Mouse (Mus musculus): Measurements from ENCODE around the gene Pomt1. TPM values are rescaled to one million over a fixed set of nuclear protein-coding genes. Genes with fewer than 3 reads are reported as not detected.

Gene Pomt1
- polyA plus RNA-seq, 1 experiment from 2014 or later: 28.2 TPM

DNA sequence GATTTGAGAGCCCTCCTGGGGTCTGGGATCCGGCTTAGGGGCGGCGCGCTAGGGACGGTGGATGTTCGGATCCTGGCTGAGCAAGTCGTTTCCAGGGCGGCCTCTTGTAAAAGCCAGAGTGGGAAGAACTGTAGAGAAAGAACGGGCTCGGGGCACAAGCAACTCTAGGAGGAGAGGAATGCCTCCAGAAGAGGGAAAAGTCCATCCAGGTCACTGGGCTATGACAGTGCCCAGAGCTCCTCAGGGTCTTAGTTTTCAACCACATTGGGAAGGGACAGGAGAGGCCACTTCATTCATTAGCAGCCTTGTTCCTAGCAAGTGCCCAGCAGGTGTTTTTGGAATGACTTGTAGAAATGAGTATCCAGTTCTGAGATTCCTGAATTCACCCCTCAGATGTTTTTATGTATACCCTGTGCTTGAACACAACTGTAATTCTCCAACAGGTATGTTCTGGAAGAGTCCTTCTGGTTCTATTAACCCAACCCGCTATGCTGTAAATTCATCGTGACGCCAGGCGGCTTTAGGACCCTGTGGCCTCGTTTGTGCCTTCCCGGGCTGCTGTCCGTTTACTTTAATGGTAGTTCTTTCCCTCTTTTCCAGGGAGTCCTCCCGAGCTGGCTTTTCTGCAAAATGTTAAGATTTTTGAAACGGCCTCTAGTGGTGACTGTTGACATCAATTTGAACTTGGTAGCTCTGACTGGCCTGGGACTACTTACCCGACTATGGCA lies 534 bp downstream of the Pomt1 start:
- Histone ChIP-seq H3K9me3 (ENCODE audit: control insufficient read depth, low read depth, low read length) (no peaks in the 10 kb centered on the region), H3K4me2 (replicated peaks; ENCODE audit: low read depth, low read length) (peak overlapping the region; percentile 76), H3K27me3 (ENCODE audit: control insufficient read depth, insufficient read depth, low read length) (no peaks in the 10 kb centered on the region), H3K27ac (ENCODE audit: low read length) (peak overlapping the region; percentile 92), H3K9ac (replicated peaks; ENCODE audit: low read depth, low read length) (peak overlapping the region; percentile 52), H3K4me1 (ENCODE audit: control insufficient read depth, insufficient read depth, low read length) (peaks cover 10% of the 10 kb centered on the region; the same call in 1 of the 2 replicates), H3K36me3 (ENCODE audit: control insufficient read depth, insufficient read depth, low read length) (peaks cover 26% of the 10 kb centered on the region), H3K4me3 (ENCODE audit: low read depth, low read length) (peak overlapping the region; percentile 61)
- under 1% methylated on average over 20 of the region's 20 CpGs for WGBS
- peak; percentile 37; the same call in 1 of the 2 replicates for ATAC-seq (ENCODE audit: insufficient number of reproducible peaks, insufficient read depth, low FRiP score, low read depth)

DNA sequence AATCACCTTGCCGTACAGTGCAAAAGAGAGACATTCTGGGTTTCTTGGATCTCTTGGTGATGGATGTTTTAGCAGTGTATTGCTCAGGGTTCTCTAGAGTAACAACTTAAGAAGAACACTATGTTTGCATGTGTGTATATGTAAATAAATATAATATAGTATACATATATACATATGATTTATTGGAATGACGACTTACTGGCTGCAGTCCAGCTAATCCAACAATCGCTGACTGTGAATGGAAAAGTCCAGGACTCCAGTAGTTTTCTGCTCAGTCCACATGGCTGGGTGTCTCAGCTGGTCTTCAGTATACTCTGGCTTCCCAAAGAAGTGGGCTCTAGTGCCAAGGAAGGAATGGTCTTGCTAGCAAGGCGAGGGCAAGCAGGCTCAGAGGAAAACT lies 1.2 kb downstream of the Pomt1 start:
- Histone ChIP-seq H3K27me3 (ENCODE audit: control insufficient read depth, insufficient read depth, low read length) (no peaks in the 10 kb centered on the region), H3K4me2 (replicated peaks; ENCODE audit: low read depth, low read length) (peak overlapping the region; percentile 76), H3K4me1 (ENCODE audit: control insufficient read depth, insufficient read depth, low read length) (peaks cover 10% of the 10 kb centered on the region; the same call in 1 of the 2 replicates), H3K36me3 (ENCODE audit: control insufficient read depth, insufficient read depth, low read length) (peaks cover 20% of the 10 kb centered on the region), H3K4me3 (ENCODE audit: low read depth, low read length) (peak overlapping the region; percentile 61), H3K9me3 (ENCODE audit: control insufficient read depth, low read depth, low read length) (no peaks in the 10 kb centered on the region), H3K27ac (ENCODE audit: low read length) (peak overlapping the region; percentile 92; the same call in 1 of the 2 replicates), H3K9ac (replicated peaks; ENCODE audit: low read depth, low read length) (peak overlapping the region; percentile 52; the same call in 1 of the 2 replicates)
- ATAC-seq (ENCODE audit: insufficient number of reproducible peaks, insufficient read depth, low FRiP score, low read depth): no peak
- WGBS: 36% methylated on average over 4 of the region's 4 CpGs

DNA sequence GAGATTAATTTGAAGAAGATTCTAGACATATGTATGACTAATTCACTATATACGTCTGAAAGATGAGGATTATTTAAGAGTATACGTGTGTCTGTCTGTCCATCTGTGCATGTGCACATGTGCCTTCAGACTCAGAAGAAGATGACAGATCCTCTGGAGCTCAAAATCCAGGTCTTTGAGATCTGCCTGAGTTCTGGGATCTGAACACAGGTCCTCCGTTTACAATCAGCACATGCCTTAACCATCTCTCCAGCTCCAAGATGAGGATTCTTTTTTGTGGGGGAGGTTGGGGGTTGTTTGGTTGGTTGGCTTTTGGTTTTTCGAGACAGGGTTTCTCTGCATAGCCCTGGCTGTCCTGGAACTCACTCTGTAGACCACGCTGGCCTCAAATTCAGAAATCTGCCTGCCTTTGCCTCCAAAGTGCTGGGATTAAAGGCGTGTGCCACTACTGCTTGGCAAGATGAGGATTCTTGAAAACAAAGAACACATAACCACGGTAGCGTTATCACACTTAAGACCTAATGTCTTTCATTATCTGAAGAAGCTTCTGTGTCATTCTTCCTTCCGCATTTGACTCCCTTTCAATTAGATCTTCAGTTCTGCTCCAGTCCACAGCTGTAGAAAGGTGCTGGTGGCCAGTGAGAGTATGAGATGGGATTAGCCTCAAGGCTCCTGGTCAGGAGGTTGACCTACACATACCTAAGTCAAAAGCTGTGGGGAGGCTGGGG lies 2.5 kb downstream of the Pomt1 start:
- H3K4me1 ChIP-seq (ENCODE audit: control insufficient read depth, insufficient read depth, low read length): peaks cover 10% of the 10 kb centered on the region; the same call in 1 of the 2 replicates
- H3K4me3 ChIP-seq (ENCODE audit: low read depth, low read length): no peak overlapping the region
- no peaks in the 10 kb centered on the region for H3K27me3 ChIP-seq (ENCODE audit: control insufficient read depth, insufficient read depth, low read length)
- 92% methylated on average over 9 of the region's 9 CpGs for WGBS
- no peak overlapping the region for H3K4me2 ChIP-seq (replicated peaks; ENCODE audit: low read depth, low read length)
- no peak for ATAC-seq (ENCODE audit: insufficient number of reproducible peaks, insufficient read depth, low FRiP score, low read depth)
- H3K9ac ChIP-seq (replicated peaks; ENCODE audit: low read depth, low read length): no peak overlapping the region
- no peaks in the 10 kb centered on the region for H3K9me3 ChIP-seq (ENCODE audit: control insufficient read depth, low read depth, low read length)
- peaks cover 10% of the 10 kb centered on the region for H3K36me3 ChIP-seq (ENCODE audit: control insufficient read depth, insufficient read depth, low read length)
- H3K27ac ChIP-seq (ENCODE audit: low read length): no peak overlapping the region

DNA sequence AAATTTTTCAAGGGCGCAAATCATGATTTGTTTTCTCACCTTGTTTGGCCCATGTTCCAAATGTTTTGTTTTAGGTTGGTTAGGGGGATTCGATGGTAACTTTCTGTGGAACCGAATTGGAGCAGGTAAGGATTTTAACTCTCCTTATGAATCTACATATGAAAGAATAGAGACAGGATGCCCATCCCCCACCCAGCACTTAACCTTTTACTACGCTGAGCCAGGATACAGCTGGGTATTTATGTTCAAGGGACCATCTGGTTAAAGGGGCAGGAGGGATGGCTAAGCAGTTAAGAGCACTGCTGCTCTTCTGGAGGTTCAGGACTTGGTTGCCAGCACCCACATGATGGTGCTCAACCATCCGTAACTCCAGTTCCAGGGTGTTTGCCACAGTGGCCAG lies 4.2 kb downstream of the Pomt1 start:
- Histone ChIP-seq H3K4me2 (replicated peaks; ENCODE audit: low read depth, low read length) (no peak overlapping the region), H3K36me3 (ENCODE audit: control insufficient read depth, insufficient read depth, low read length) (peaks cover 18% of the 10 kb centered on the region), H3K4me3 (ENCODE audit: low read depth, low read length) (no peak overlapping the region), H3K27ac (ENCODE audit: low read length) (no peak overlapping the region), H3K9me3 (ENCODE audit: control insufficient read depth, low read depth, low read length) (no peaks in the 10 kb centered on the region), H3K27me3 (ENCODE audit: control insufficient read depth, insufficient read depth, low read length) (no peaks in the 10 kb centered on the region), H3K4me1 (ENCODE audit: control insufficient read depth, insufficient read depth, low read length) (no peaks in the 10 kb centered on the region; the same call in 1 of the 2 replicates), H3K9ac (replicated peaks; ENCODE audit: low read depth, low read length) (no peak overlapping the region)
- 79% methylated on average over 5 of the region's 5 CpGs for WGBS
- no peak for ATAC-seq (ENCODE audit: insufficient number of reproducible peaks, insufficient read depth, low FRiP score, low read depth)

DNA sequence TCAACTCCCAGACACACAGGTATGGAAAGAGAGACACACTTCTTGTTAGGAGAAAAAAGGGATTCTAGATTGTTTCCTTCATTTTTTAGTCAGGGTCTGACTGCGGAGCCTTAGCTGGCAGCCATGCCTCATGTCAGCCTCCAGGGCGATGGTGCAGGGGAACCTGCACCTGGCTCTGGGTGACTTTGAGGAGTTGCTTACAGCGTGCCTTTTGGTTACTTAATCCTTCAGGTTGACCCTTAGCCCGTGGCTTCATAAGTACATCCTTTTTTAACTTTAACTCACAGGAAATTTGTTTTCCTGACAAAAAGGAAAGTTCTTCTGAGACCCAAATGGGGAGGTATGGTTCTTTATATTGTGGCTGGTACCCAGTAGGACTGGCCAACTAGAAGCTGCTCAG lies 6.6 kb downstream of the Pomt1 start:
- no peak overlapping the region for H3K9ac ChIP-seq (replicated peaks; ENCODE audit: low read depth, low read length)
- H3K4me1 ChIP-seq (ENCODE audit: control insufficient read depth, insufficient read depth, low read length): no peaks in the 10 kb centered on the region
- no peak overlapping the region for H3K4me3 ChIP-seq (ENCODE audit: low read depth, low read length)
- 78% methylated on average over 4 of the region's 4 CpGs for WGBS
- H3K27ac ChIP-seq (ENCODE audit: low read length): no peak overlapping the region
- H3K4me2 ChIP-seq (replicated peaks; ENCODE audit: low read depth, low read length): no peak overlapping the region
- no peak for ATAC-seq (ENCODE audit: insufficient number of reproducible peaks, insufficient read depth, low FRiP score, low read depth)
- H3K36me3 ChIP-seq (ENCODE audit: control insufficient read depth, insufficient read depth, low read length): peaks cover 33% of the 10 kb centered on the region
- no peaks in the 10 kb centered on the region for H3K9me3 ChIP-seq (ENCODE audit: control insufficient read depth, low read depth, low read length)
- no peaks in the 10 kb centered on the region for H3K27me3 ChIP-seq (ENCODE audit: control insufficient read depth, insufficient read depth, low read length)

DNA sequence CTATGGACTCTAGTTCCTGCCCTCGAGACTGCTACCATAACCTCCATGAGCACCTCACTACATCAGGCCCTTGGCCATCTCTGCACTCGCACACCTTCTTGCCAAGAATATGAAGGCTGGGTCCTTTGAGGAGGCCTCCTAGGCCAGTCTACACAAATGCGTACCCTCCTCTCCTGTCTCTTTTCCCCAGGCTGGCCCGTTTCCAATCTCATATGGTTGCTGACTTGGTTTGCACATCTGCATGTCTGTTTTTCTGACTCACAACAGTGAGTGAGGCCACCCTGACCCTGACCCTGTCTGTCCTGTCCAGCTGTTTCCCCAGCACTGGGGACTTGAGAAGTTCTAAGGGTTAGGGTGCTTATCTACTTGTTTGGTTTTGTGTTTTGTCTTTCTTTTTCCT lies 10.4 kb downstream of the Pomt1 start:
- Histone ChIP-seq H3K4me1 (ENCODE audit: control insufficient read depth, insufficient read depth, low read length) (0 out of 2 replicates have a peak, but pooled peaks cover 3% of the 10 kb centered on the region), H3K4me3 (ENCODE audit: low read depth, low read length) (no peak overlapping the region), H3K4me2 (replicated peaks; ENCODE audit: low read depth, low read length) (no peak overlapping the region), H3K27me3 (ENCODE audit: control insufficient read depth, insufficient read depth, low read length) (no peaks in the 10 kb centered on the region), H3K9ac (replicated peaks; ENCODE audit: low read depth, low read length) (no peak overlapping the region), H3K36me3 (ENCODE audit: control insufficient read depth, insufficient read depth, low read length) (peaks cover 51% of the 10 kb centered on the region), H3K27ac (ENCODE audit: low read length) (no peak overlapping the region), H3K9me3 (ENCODE audit: control insufficient read depth, low read depth, low read length) (no peaks in the 10 kb centered on the region)
- no peak for ATAC-seq (ENCODE audit: insufficient number of reproducible peaks, insufficient read depth, low FRiP score, low read depth)
- WGBS: 83% methylated on average over 4 of the region's 4 CpGs

DNA sequence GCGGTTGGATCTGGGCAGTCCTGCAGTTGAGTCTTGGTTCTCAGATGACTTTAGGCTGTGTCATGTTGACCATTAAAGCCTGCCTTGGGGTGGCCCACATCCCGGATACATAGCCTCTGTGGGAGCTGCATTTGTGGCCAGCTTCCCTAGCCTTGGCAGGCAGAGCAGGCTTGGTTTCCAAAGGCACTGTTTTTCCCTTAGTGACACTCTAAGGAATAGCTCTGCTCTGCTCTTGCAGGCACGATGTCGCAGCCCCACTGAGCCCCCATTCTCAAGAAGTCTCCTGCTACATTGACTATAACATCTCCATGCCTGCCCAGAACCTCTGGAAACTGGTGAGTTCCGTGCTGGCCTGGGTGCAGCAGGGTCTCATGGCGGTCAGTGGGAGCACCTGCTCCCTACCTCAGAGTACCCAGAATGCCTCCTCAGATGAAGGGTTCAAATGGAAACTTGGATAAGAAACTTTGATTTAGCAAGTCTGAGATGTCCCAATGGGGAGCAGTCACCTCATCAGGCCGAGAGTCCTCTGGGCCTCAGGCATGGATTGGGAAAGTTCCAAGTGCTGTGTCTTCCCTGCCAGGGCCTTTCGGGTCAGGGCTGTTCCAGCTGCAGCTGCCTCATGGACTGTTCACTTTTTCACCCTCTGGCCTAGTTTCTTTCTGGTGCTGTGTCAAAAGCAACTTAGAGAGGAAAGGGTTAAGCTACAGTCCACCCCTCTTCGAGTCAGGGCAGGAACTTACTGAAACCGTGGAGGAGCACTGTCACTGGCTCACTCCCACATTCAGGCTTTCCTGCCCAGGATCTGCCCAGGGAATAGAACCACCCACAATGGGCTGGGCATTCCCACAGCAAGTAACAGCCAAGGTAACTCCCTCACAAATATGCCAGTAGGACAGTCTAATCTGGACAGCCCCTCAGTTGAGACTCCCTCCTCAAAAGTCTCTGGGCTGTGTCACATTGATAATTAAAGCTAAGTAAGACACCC lies 12.3 kb downstream of the Pomt1 start:
- 74% methylated on average over 10 of the region's 10 CpGs for WGBS
- Histone ChIP-seq H3K4me2 (replicated peaks; ENCODE audit: low read depth, low read length) (no peak overlapping the region), H3K36me3 (ENCODE audit: control insufficient read depth, insufficient read depth, low read length) (peaks cover 55% of the 10 kb centered on the region), H3K27ac (ENCODE audit: low read length) (no peak overlapping the region), H3K4me3 (ENCODE audit: low read depth, low read length) (no peak overlapping the region), H3K9ac (replicated peaks; ENCODE audit: low read depth, low read length) (no peak overlapping the region), H3K4me1 (ENCODE audit: control insufficient read depth, insufficient read depth, low read length) (peaks cover 6% of the 10 kb centered on the region; the same call in 1 of the 2 replicates), H3K9me3 (ENCODE audit: control insufficient read depth, low read depth, low read length) (no peaks in the 10 kb centered on the region), H3K27me3 (ENCODE audit: control insufficient read depth, insufficient read depth, low read length) (no peaks in the 10 kb centered on the region)
- no peak for ATAC-seq (ENCODE audit: insufficient number of reproducible peaks, insufficient read depth, low FRiP score, low read depth)

Measured in stomach, embryonic 14.5 days (tissue).